Mouse (Mus musculus) T-cell, adult 66 days (primary cell): Measurements from ENCODE around the gene Xpnpep1. TPM values are rescaled to one million over a fixed set of nuclear protein-coding genes. Genes with fewer than 3 reads are reported as not detected.

Source experiments
- total RNA-seq, 2 experiments: library from RNA; stranded (reverse); gene quantifications; 3 replicates in 1 of 2; 4 replicates in 1 of 2; pipeline ENCODE4 v1.2.4; 2023

Xpnpep1 gene
- total RNA-seq = 10 to 100 TPM; 38.2 to 49.6 TPM

GRCm38 (mm10) chr19:53040164-53041132 is at the start of gene Xpnpep1:
TSS of gene Xpnpep1 (minus strand) at chr19:53040214.

Other genes starting within 250 kb of the Xpnpep1 start
- gene Add3, start 100.2 kb upstream of the Xpnpep1 start, total RNA-seq = 100 to 1,000 TPM; 238 to 256 TPM